Mouse (Mus musculus) MEL (cell line): ENCODE measurements around the gene Magi2. TPM values are rescaled to one million over a fixed set of nuclear protein-coding genes. Genes with fewer than 3 reads are reported as not detected.

Experiments
- DNase-seq: peaks from one replicate; pipeline ENCODE4 v3.0.0; 2011; ENCODE audit warnings: low read depth, low spot score
- H3K27ac ChIP-seq: 2 replicates; pipeline ENCODE4 v1.5.1; 2012; ENCODE audit warnings: low read depth, mild to moderate bottlenecking, control low read depth, low read length, moderate library complexity; ENCODE audit not compliant: control insufficient read depth
- H3K27me3 ChIP-seq, 2 experiments: fragments of 150-350 bp in 1 of 2; sonication (generic) in 1 of 2; 2 replicates each; pipeline ENCODE4 v1.6.1; 2012; ENCODE audit warnings: low read length in 2 of 2, mild to moderate bottlenecking in 2 of 2, improper control_type of control experiment in 1 of 2, moderate library complexity in 1 of 2; ENCODE audit not compliant: insufficient read depth in 2 of 2, control insufficient read depth in 1 of 2
- H3K36me3 ChIP-seq, 2 experiments: 2 replicates each; pipeline ENCODE4 v1.6.1; 2012 to 2014; ENCODE audit warnings: low read length in 2 of 2, improper control_type of control experiment in 1 of 2, inconsistent platforms in 1 of 2, mild to moderate bottlenecking in 1 of 2; ENCODE audit not compliant: insufficient read depth in 2 of 2, control insufficient read depth in 1 of 2
- H3K4me1 ChIP-seq, 2 experiments: fragments of 150-350 bp in 1 of 2; sonication (generic) in 1 of 2; 2 replicates each; pipeline ENCODE4 v1.6.1; 2012; ENCODE audit warnings: low read length in 2 of 2, improper control_type of control experiment in 1 of 2, mild to moderate bottlenecking in 1 of 2; ENCODE audit not compliant: insufficient read depth in 2 of 2, control insufficient read depth in 1 of 2
- H3K4me3 ChIP-seq, 2 experiments: fragments of 150-350 bp in 1 of 2; sonication (generic) in 1 of 2; 2 replicates each; pipeline ENCODE4 v1.5.1; 2012; ENCODE audit warnings: low read depth in 2 of 2, low read length in 2 of 2, mild to moderate bottlenecking in 2 of 2, moderate library complexity in 2 of 2, control low read depth in 1 of 2, improper control_type of control experiment in 1 of 2; ENCODE audit not compliant: control insufficient read depth in 1 of 2, insufficient read depth in 1 of 2
- H3K79me2 ChIP-seq: 2 replicates; pipeline ENCODE4 v1.6.1; 2012; ENCODE audit warnings: mild to moderate bottlenecking, low read length, moderate library complexity; ENCODE audit not compliant: control insufficient read depth, poor library complexity, insufficient read depth
- H3K9ac ChIP-seq: 2 replicates; pipeline ENCODE4 v1.6.1; 2012; ENCODE audit warnings: low read depth, mild to moderate bottlenecking, control low read depth, low read length, moderate library complexity; ENCODE audit not compliant: control insufficient read depth, poor library complexity, severe bottlenecking
- H3K9me3 ChIP-seq: fragments of 150-350 bp; sonication (generic); replicated peaks from 2 replicates; pipeline ENCODE4 v1.6.1; 2012; ENCODE audit warnings: mild to moderate bottlenecking, low read length, improper control_type of control experiment, moderate library complexity; ENCODE audit not compliant: insufficient read depth
- BHLHE40 ChIP-seq: IDR thresholded peaks from 2 replicates; pipeline ENCODE4 v1.6.1; 2012; ENCODE audit warnings: low read depth, mild to moderate bottlenecking, inconsistent platforms, low read length, improper control_type of control experiment, borderline replicate concordance
- CHD1 ChIP-seq: IDR thresholded peaks from 2 replicates; pipeline ENCODE4 v1.6.1; 2012; ENCODE audit warnings: low read depth, mild to moderate bottlenecking, inconsistent platforms, low read length, improper control_type of control experiment
- CTCF ChIP-seq, 3 experiments: IDR thresholded peaks in 2 of 3; conservative IDR thresholded peaks in 1 of 3; 2 replicates each; pipeline ENCODE4 v1.5.1; 2011 to 2012; ENCODE audit warnings: low read length in 3 of 3, low read depth in 2 of 3, mild to moderate bottlenecking in 2 of 3, improper control_type of control experiment in 1 of 3, inconsistent platforms in 1 of 3, mixed read lengths in 1 of 3, moderate library complexity in 1 of 3; ENCODE audit not compliant: control insufficient read depth in 1 of 3, insufficient read depth in 1 of 3, poor library complexity in 1 of 3, severe bottlenecking in 1 of 3
- E2F4 ChIP-seq: IDR thresholded peaks from 2 replicates; pipeline ENCODE4 v1.6.1; 2011; ENCODE audit warnings: low read depth, low read length, improper control_type of control experiment, borderline replicate concordance
- GABPA ChIP-seq: IDR thresholded peaks from 2 replicates; pipeline ENCODE4 v1.6.1; 2012; ENCODE audit warnings: low read depth, mild to moderate bottlenecking, inconsistent platforms, low read length, improper control_type of control experiment, moderate library complexity
- GATA1 ChIP-seq: IDR thresholded peaks from 2 replicates; pipeline ENCODE4 v1.6.1; 2011; ENCODE audit warnings: low read depth, low read length, improper control_type of control experiment
- MXI1 ChIP-seq: IDR thresholded peaks from 2 replicates; pipeline ENCODE4 v1.6.1; 2011; ENCODE audit warnings: mild to moderate bottlenecking, low read depth, low read length, improper control_type of control experiment
- MYB ChIP-seq: IDR thresholded peaks from 2 replicates; pipeline ENCODE4 v1.6.1; 2011; ENCODE audit warnings: mild to moderate bottlenecking, low read depth, low read length, improper control_type of control experiment
- NELFE ChIP-seq: IDR thresholded peaks from 2 replicates; pipeline ENCODE4 v1.6.1; 2011; ENCODE audit warnings: low read depth, low read length, improper control_type of control experiment
- NRF1 ChIP-seq: IDR thresholded peaks from 2 replicates; pipeline ENCODE4 v1.6.1; 2014; ENCODE audit warnings: low read depth, mild to moderate bottlenecking, inconsistent platforms, low read length, improper control_type of control experiment, moderate library complexity; ENCODE audit not compliant: poor library complexity, insufficient read depth, severe bottlenecking
- POLR2A ChIP-seq, 2 experiments: IDR thresholded peaks; 2 replicates each; pipeline ENCODE4 v1.6.1; 2011 to 2012; ENCODE audit warnings: low read length in 2 of 2, mild to moderate bottlenecking in 2 of 2, control low read depth in 1 of 2, improper control_type of control experiment in 1 of 2, low read depth in 1 of 2, moderate library complexity in 1 of 2; ENCODE audit not compliant: control insufficient read depth in 1 of 2, insufficient read depth in 1 of 2, poor library complexity in 1 of 2
- RAD21 ChIP-seq: IDR thresholded peaks from 2 replicates; pipeline ENCODE4 v1.6.1; 2011; ENCODE audit warnings: mild to moderate bottlenecking, low read depth, low read length, improper control_type of control experiment
- RCOR1 ChIP-seq: IDR thresholded peaks from 2 replicates; pipeline ENCODE4 v1.6.1; 2012; ENCODE audit warnings: low read depth, mild to moderate bottlenecking, inconsistent platforms, low read length, improper control_type of control experiment
- SMC3 ChIP-seq: IDR thresholded peaks from 2 replicates; pipeline ENCODE4 v1.6.1; 2011; ENCODE audit warnings: low read depth, low read length, improper control_type of control experiment
- TCF12 ChIP-seq: IDR thresholded peaks from 2 replicates; pipeline ENCODE4 v1.6.1; 2014; ENCODE audit warnings: low read depth, mild to moderate bottlenecking, inconsistent platforms, low read length, improper control_type of control experiment, moderate library complexity
- USF1 ChIP-seq: IDR thresholded peaks from 2 replicates; pipeline ENCODE4 v1.6.1; 2014; ENCODE audit warnings: low read depth, mild to moderate bottlenecking, inconsistent platforms, low read length, improper control_type of control experiment, moderate library complexity
- ZC3H11A ChIP-seq: IDR thresholded peaks from 2 replicates; pipeline ENCODE4 v1.6.1; 2012; ENCODE audit warnings: low read depth, mild to moderate bottlenecking, inconsistent platforms, low read length, improper control_type of control experiment
- ZKSCAN1 ChIP-seq: IDR thresholded peaks from 2 replicates; pipeline ENCODE4 v1.6.1; 2012; ENCODE audit warnings: low read depth, mild to moderate bottlenecking, inconsistent platforms, low read length, improper control_type of control experiment, moderate library complexity
- ZNF384 ChIP-seq: IDR thresholded peaks from 2 replicates; pipeline ENCODE4 v1.6.1; 2012; ENCODE audit warnings: low read depth, mild to moderate bottlenecking, inconsistent platforms, low read length, improper control_type of control experiment
- polyA plus RNA-seq, 2 experiments: library from polyadenylated mRNA; stranded (reverse) in 1 of 2; unstranded in 1 of 2; fragments of >175 nt in 1 of 2; fragments of >200 nt in 1 of 2; gene quantifications; 2 replicates each; pipeline versions ENCODE4 v1.2.1 to v1.2.4; 2012; ENCODE audit warnings: low replicate concordance in 2 of 2, low read depth in 1 of 2; ENCODE audit not compliant: insufficient read length in 2 of 2, insufficient read depth in 1 of 2, missing spikeins in 1 of 2
- total RNA-seq: library from RNA; depleted of rRNA; stranded (reverse); fragments of 300-350 nt; gene quantifications from 2 replicates; pipeline ENCODE4 v1.2.3, GENCODE M21; 2012

Magi2 gene
- total and polyA plus RNA-seq, 3 experiments, result 0.46 to 0.47 TPM; not detected in 1

- H3K27ac ChIP-seq, result no peak overlapping the region
Observed at GRCm38 (mm10) chr5:20330025-20330424, 1103.2 kb downstream of the Magi2 start.

DNA sequence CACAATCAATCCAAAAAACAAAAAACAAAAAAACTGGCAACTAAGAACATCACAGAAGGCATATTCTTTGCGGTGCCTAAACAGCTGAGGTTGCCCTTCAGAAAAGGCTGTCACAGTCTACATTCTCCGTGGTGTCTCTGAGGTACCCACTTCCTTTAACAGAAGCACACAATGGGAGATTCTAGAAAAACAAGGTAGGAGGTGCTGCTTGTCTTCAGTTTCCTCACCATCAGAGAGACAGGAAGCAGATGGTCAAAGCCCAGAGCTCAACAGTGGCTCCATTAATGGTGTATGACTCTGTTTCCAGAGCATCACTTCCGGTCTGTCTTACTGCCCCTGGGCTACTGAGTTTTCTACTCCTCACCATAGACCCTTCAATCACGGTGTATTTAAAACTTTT is 1105.7 kb downstream of the Magi2 start:
- no peak for TF ChIP-seq GATA1
- no peak for TF ChIP-seq CTCF (IDR thresholded peaks at IDR 0.05 in 2 of 3, conservative IDR thresholded peaks at IDR 0.05 in 1 of 3; ENCODE audit: control insufficient read depth in 1 of 3, insufficient read depth in 1 of 3, low read depth in 2 of 3, low read length in 3 of 3, poor library complexity in 1 of 3, severe bottlenecking in 1 of 3)
- no peak for TF ChIP-seq USF1
- TF ChIP-seq MXI1, result no peak
- no peak for TF ChIP-seq SMC3
- TF ChIP-seq E2F4, result no peak
- TF ChIP-seq POLR2A (IDR thresholded peaks at IDR 0.05; ENCODE audit: control insufficient read depth in 1 of 2, insufficient read depth in 1 of 2, low read depth in 1 of 2, low read length in 2 of 2, poor library complexity in 1 of 2), result no peak
- TF ChIP-seq BHLHE40, result no peak
- no peak for TF ChIP-seq RAD21
- TF ChIP-seq GABPA, result no peak
- TF ChIP-seq ZNF384, result no peak
- no peak for TF ChIP-seq TCF12
- Histone ChIP-seq H3K9me3 (no peaks in the 10 kb centered on the region), H3K4me1 (no peaks in the 10 kb centered on the region), H3K27ac (no peak overlapping the region), H3K9ac (no peak overlapping the region), H3K79me2 (no peaks in the 10 kb centered on the region), H3K27me3 (peaks cover 0 to 2% of the 10 kb centered on the region in 2 experiments; a peak in 1 of 4 replicates), H3K4me3 (no peak overlapping the region), H3K36me3 (no peaks in the 10 kb centered on the region)
- DNase-seq, result no peak

More at GRCm38 (mm10) chr5:20330025-20330424, 1103.2 kb downstream of the Magi2 start:
- Histone ChIP-seq H3K9ac (no peak overlapping the region), H3K36me3 (no peaks in the 10 kb centered on the region), H3K4me1 (no peaks in the 10 kb centered on the region), H3K79me2 (no peaks in the 10 kb centered on the region), H3K27me3 (peaks cover 4% of the 10 kb centered on the region in 2 experiments; a peak in 2 of 4 replicates), H3K9me3 (no peaks in the 10 kb centered on the region), H3K4me3 (no peak overlapping the region)
- no peak for TF ChIP-seq NRF1
- no peak for TF ChIP-seq RCOR1
- TF ChIP-seq ZKSCAN1, result no peak
- TF ChIP-seq MYB, result no peak
- no peak for TF ChIP-seq TCF12
- TF ChIP-seq ZC3H11A, result no peak
- no peak for TF ChIP-seq NELFE
- TF ChIP-seq CHD1, result no peak
- TF ChIP-seq SMC3, result no peak
- no peak for DNase-seq
